Mouse (Mus musculus): ENCODE results near the gene Ccdc126. TPM values are rescaled to one million over a fixed set of nuclear protein-coding genes. Genes with fewer than 3 reads are reported as not detected.

The Ccdc126 gene
- polyA plus RNA-seq (2014; fragmentation: Illumina TruSeq; extraction: RNeasy Lipid Tissue Mini Kit (QIAGEN cat#74804); ENCODE audit: low read depth, low replicate concordance): 2.5 TPM

GRCm38 (mm10) chr6:49318966-49319594 is at the start of gene Ccdc126:
Gene Ccdc126, plus strand, starts transcription at chr6:49319274.

DNA sequence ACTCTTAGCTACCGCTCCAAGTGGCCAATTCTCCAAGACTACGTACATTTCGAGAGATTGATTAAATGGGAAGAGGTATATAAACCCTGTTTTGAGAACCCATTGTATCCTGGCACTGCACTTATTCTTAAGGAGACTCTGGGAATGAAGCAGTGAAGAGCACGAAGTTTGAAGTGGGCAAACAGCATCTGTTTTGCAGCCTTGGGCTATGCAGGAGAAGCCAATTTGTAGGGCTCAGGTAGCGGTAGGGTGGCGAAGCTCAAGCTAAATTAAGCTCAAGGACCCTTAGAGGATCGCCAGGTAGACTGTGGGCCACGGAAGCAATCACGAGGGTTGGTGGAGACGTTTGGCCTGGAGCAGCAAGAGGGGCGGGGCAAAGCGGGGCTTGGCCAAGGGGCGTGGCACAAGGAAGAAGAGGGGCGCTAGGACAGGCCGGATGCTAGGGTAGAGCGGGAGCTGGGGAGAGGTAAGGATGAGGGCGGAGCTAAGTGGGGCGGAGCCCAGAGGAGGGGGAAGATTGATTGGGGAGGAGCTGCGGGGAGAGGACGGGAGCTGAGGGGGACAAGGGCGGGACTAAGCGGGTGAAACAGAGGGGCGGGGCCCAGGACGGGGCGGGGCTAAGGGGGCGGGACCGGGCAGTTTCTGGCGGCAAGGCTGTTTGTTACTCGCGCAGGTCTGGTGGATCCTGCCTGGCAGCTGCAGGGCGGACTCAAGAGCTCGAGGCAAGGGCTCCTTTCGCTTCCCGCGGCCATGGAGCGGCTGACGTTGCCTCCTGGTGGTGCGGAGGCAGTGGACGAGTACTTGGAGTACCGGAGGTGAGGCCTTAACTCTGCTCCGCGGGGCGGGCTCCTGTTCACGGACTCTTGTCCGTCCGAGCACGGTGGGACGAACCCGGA is 48.3 kb downstream of the Ccdc126 start, which contains the start of gene Fam221a:
TSS of gene Fam221a (plus strand) at position 581 of the 896 bp plus-strand sequence.

Other genes starting within 250 kb of the Ccdc126 start
- 16.2 TPM for gene Malsu1, start 245.5 kb upstream of the Ccdc126 start, polyA plus RNA-seq (2014; fragmentation: Illumina TruSeq; extraction: RNeasy Lipid Tissue Mini Kit (QIAGEN cat#74804); ENCODE audit: low read depth, low replicate concordance)
- 91.5 TPM for gene Igf2bp3, start 104.3 kb upstream of the Ccdc126 start, polyA plus RNA-seq (2014; fragmentation: Illumina TruSeq; extraction: RNeasy Lipid Tissue Mini Kit (QIAGEN cat#74804); ENCODE audit: low read depth, low replicate concordance)
- 147 TPM for gene Tra2a, start 55.2 kb upstream of the Ccdc126 start, polyA plus RNA-seq (2014; fragmentation: Illumina TruSeq; extraction: RNeasy Lipid Tissue Mini Kit (QIAGEN cat#74804); ENCODE audit: low read depth, low replicate concordance)
- gene Fam221a, start 48.5 kb downstream of the Ccdc126 start, polyA plus RNA-seq (2014; fragmentation: Illumina TruSeq; extraction: RNeasy Lipid Tissue Mini Kit (QIAGEN cat#74804); ENCODE audit: low read depth, low replicate concordance): 37.3 TPM
- 151 TPM for gene Stk31, start 76.3 kb downstream of the Ccdc126 start, polyA plus RNA-seq (2014; fragmentation: Illumina TruSeq; extraction: RNeasy Lipid Tissue Mini Kit (QIAGEN cat#74804); ENCODE audit: low read depth, low replicate concordance)